Mouse (Mus musculus) fibroblast of lung, adult 2 months (primary cell): ENCODE results near the gene Tprgl.

ENCODE experiments used
- DNase-seq: peaks from one replicate; pipeline ENCODE4 v3.0.0-alpha.2; 2011; ENCODE audit warnings: low read depth

Gene Tprgl

DNA sequence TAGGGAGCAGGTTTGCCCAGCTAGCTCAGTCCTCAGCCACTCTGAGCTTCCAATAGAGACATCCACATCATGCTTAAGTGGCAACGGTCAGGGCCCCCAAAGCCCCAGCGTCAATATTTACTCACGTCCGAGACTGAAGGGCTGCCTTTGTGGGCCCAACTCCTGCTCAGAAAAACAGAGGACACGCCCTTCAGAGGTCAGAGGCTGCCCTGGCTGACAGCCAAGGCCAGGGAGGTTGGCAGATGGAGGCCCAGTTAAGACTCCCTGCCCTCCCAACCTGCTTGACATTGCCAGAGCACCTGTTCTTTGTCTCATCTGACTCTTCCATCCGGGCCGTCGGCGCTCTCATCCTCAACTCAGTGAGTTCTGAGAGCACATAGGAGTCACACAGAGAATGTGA, 41.7 kb downstream of the Tprgl start:
- no peak for DNase-seq

GRCm38 (mm10) chr4:154116421-154116820, 44.0 kb downstream of the Tprgl start:
- DNase-seq: no peak

DNA sequence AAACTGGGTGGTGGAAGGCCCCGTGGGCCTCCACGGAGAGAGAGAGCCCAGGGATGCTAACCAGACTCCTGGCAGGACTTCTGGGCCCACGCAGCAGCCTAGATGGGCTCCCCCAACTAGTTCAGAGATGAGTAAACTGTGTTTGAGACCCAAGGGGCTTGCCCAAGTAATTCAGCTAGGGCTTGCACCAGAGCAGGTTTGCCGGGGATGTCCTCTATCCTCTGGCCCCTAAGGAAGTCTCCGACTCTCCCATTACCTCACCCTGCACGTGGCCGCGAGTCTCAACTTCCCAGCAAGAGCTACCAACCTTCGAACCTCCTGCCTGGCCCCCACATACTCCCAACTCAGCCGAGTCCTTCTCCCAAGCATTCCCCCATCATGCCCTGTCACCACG, 50.6 kb downstream of the Tprgl start:
- DNase-seq: no peak

DNA sequence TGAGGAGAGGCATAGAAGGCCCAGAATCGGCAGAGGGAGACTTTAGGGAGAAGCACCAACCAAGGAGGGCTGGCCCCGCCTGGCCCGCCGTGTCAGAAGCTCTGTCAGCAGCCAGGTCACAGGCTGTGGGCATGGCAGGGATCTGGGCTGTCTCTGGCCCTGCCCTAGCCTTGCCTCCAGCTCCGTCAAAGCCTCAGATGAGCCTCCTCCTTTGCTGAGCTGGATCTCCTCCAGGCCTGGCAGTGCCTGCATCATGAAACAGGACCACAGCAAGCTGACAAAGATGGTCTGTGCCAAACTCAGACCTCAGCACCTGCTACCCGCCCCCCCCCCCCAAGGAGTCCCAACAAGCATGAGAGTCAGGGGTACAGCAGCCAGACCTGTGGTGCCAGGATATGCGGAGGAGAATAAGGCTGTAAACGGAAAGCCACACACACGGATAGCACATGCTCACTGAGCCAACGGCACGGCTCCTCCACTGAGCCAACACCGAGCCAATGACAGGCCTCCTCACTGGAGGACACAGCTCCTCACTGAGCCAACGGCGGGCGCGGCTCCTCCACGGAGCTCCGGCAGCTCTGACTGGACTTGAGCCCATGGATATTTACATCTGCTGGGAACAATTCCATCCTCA, 51.1 kb downstream of the Tprgl start:
- DNase-seq: no peak
